ENCODE assay signal across 27 mouse cellular contexts in the genomic region with DNA sequence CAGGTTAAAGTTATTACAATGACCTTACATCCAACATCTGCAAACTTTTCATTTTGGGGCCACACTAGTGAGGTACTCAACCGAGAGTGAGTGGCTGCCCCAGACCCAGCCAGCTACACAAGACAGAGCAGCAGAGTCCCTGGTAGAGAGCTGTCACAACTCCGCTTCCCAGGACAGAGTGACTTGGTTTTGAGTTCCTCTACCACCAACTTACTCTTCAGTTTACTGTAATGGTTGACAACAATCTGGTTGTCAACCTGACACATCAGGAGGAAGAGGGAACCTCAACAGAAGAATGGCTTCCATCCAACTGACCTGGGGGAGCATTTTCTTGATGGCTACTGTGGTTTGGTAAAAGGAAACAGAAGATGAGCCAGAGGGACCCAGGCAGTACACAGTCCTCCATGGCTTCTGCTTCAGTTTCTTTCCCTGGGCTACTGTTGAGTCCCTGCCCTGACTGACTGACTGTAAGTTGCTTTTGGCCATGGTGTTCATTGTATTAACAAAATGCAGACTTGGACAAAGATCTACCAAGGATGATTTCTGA.
A peak's percentile ranks its signal among the peaks of the same experiment; 100 is the strongest.
DNase-seq lines count a peak whose midpoint lies in the region; ATAC-seq and TF ChIP-seq lines count a peak whose summit lies in the region.
"Had no signal": no experiment of that assay in that cellular context is flagged by ENCODE, and none has a peak within 500 bp of the region (broad histone marks: within the 10 kb centered on the region; RNA-seq: fewer than 3 reads in every experiment).

No protein-coding gene starts in this region.

- no peak overlapping the region for H3K9ac ChIP-seq in midbrain, embryonic 11.5 days (ENCODE audit: low read length)
- H3K9ac ChIP-seq in midbrain, postnatal 0 days (replicated peaks; ENCODE audit: low read length, poor library complexity, severe bottlenecking) = no peak overlapping the region
- H3K9ac ChIP-seq: embryonic facial prominence, embryonic 13.5 days; forebrain, embryonic 13.5 days; hindbrain, embryonic 13.5 days; intestine, embryonic 15.5 days had no signal

- no peak for TF ChIP-seq CTCF in midbrain, postnatal 0 days (IDR thresholded peaks at IDR 0.05)

- H3K4me3 ChIP-seq in midbrain, embryonic 11.5 days (ENCODE audit: low read depth, low read length) = no peak overlapping the region
- H3K4me3 ChIP-seq in midbrain, postnatal 0 days (ENCODE audit: low read depth, low read length) = no peak overlapping the region
- H3K4me3 ChIP-seq: embryonic facial prominence, embryonic 10.5 days; embryonic facial prominence, embryonic 13.5 days; erythroblast, embryonic 14.5 days; forebrain, embryonic 13.5 days; heart, adult 2 months; hindbrain, embryonic 10.5 days; hindbrain, embryonic 13.5 days; intestine, embryonic 15.5 days had no signal

- peak; percentile 26 for DNase-seq in midbrain, embryonic 11.5 days (ENCODE audit: low spot score, missing footprints)
- DNase-seq in midbrain, postnatal 0 days (ENCODE audit: low spot score) = no peak
- DNase-seq in kidney, postnatal 4 days = no peak
- DNase-seq in frontal cortex, adult 2 months (ENCODE audit: extremely low spot score in 1 of 2, low spot score in 1 of 2) = no peak
- DNase-seq: adrenal gland, adult 2 months; adrenal gland, postnatal 14 days; B cell, adult 2 months; cerebellum, adult 11 months; cerebellum, adult 2 months; cerebellum, adult 9-11 months; cerebellum, postnatal 25 days; embryo, embryonic 11 days; gastrocnemius, postnatal 25 days; heart, adult 2 months had no signal

- H3K9me3 ChIP-seq in midbrain, embryonic 11.5 days (ENCODE audit: control insufficient read depth, low read length) = no peaks in the 10 kb centered on the region
- H3K9me3 ChIP-seq in midbrain, postnatal 0 days (ENCODE audit: low read length) = no peaks in the 10 kb centered on the region
- H3K9me3 ChIP-seq: embryonic facial prominence, embryonic 13.5 days; forebrain, embryonic 13.5 days; hindbrain, embryonic 10.5 days; hindbrain, embryonic 13.5 days; intestine, embryonic 15.5 days had no signal

- H3K36me3 ChIP-seq in midbrain, embryonic 11.5 days (ENCODE audit: control insufficient read depth, insufficient read depth, low read length) = no peaks in the 10 kb centered on the region
- no peaks in the 10 kb centered on the region for H3K36me3 ChIP-seq in midbrain, postnatal 0 days (ENCODE audit: insufficient read depth, low read length)
- H3K36me3 ChIP-seq: embryonic facial prominence, embryonic 13.5 days; hindbrain, embryonic 13.5 days; intestine, embryonic 15.5 days had no signal

- no peaks in the 10 kb centered on the region for H3K4me1 ChIP-seq in midbrain, embryonic 11.5 days (ENCODE audit: control insufficient read depth, insufficient read depth, low read length)
- peaks cover 6% of the 10 kb centered on the region; the same call in 1 of the 2 replicates for H3K4me1 ChIP-seq in midbrain, postnatal 0 days (ENCODE audit: insufficient read depth, low read length)
- H3K4me1 ChIP-seq: embryonic facial prominence, embryonic 10.5 days; intestine, embryonic 15.5 days had no signal

- 91% methylated on average over 2 of the region's 2 CpGs for WGBS in midbrain, embryonic 11.5 days
- WGBS in midbrain, postnatal 0 days = 91% methylated on average over 2 of the region's 2 CpGs

- H3K27ac ChIP-seq in midbrain, embryonic 11.5 days (ENCODE audit: low read depth, low read length) = no peak overlapping the region
- no peak overlapping the region for H3K27ac ChIP-seq in midbrain, postnatal 0 days (ENCODE audit: low read depth, low read length)
- H3K27ac ChIP-seq: embryonic facial prominence, embryonic 10.5 days; embryonic facial prominence, embryonic 13.5 days; forebrain, embryonic 13.5 days; heart, adult 2 months; hindbrain, embryonic 10.5 days; hindbrain, embryonic 13.5 days; intestine, embryonic 15.5 days had no signal

- no peak for ATAC-seq in midbrain, embryonic 11.5 days (ENCODE audit: low FRiP score)
- ATAC-seq in midbrain, postnatal 0 days (ENCODE audit: low FRiP score) = no peak
- ATAC-seq in hematopoietic stem cell, adult 5-6 weeks (replicated peaks in 1 of 2; ENCODE audit: insufficient read depth in 1 of 2, low FRiP score in 2 of 2, low TSS enrichment in 1 of 2, low read depth in 1 of 2, poor library complexity in 2 of 2, severe bottlenecking in 2 of 2) = peak; percentile 69 to 82
- peak; percentile 16; the same call in 1 of the 2 replicates for ATAC-seq in neutrophil, adult 5-6 weeks (ENCODE audit: extremely low read depth, insufficient number of reproducible peaks, low FRiP score, poor library complexity, severe bottlenecking)
- ATAC-seq: forebrain, embryonic 13.5 days; forebrain, embryonic 16.5 days; hindbrain, embryonic 16.5 days; intestine, embryonic 15.5 days had no signal

- no peak overlapping the region for H3K4me2 ChIP-seq in midbrain, embryonic 11.5 days
- H3K4me2 ChIP-seq in midbrain, postnatal 0 days (ENCODE audit: low read depth, low read length, poor library complexity, severe bottlenecking) = no peak overlapping the region
- H3K4me2 ChIP-seq: embryonic facial prominence, embryonic 13.5 days; forebrain, embryonic 13.5 days; heart, embryonic 11.5 days; hindbrain, embryonic 13.5 days; intestine, embryonic 15.5 days had no signal

- H3K27me3 ChIP-seq in midbrain, embryonic 11.5 days (ENCODE audit: control insufficient read depth, insufficient read depth, low read length) = no peaks in the 10 kb centered on the region
- H3K27me3 ChIP-seq in midbrain, postnatal 0 days (ENCODE audit: insufficient read depth, low read length) = no peaks in the 10 kb centered on the region
- H3K27me3 ChIP-seq: CH12.LX; embryonic facial prominence, embryonic 13.5 days; forebrain, embryonic 13.5 days; hindbrain, embryonic 13.5 days; intestine, embryonic 15.5 days had no signal

Comparison
In these comparisons a context has a peak if more than half of its experiments do, and no peak if none do; other contexts are left out.
1. ATAC-seq: peak in hematopoietic stem cell, adult 5-6 weeks (2 of 2) and neutrophil, adult 5-6 weeks (single experiment); none in midbrain, embryonic 11.5 days (single experiment) and midbrain, postnatal 0 days (single experiment).